Mouse (Mus musculus) thymus, adult 2 months (tissue): Measurements from ENCODE around the gene Zic5. TPM values are rescaled to one million over a fixed set of nuclear protein-coding genes. Genes with fewer than 3 reads are reported as not detected.

Experiments used
- DNase-seq: peaks from one replicate; pipeline ENCODE4 v3.0.0; 2021
- H3K27ac ChIP-seq: fragments of 200-500 bp; 2 replicates; pipeline ENCODE4 v1.5.1; 2012; ENCODE audit warnings: low read length, control low read depth; ENCODE audit not compliant: control insufficient read depth, insufficient read depth
- H3K27me3 ChIP-seq: fragments of 200-500 bp; 2 replicates; pipeline ENCODE4 v1.6.1; 2012; ENCODE audit warnings: mild to moderate bottlenecking, low read length, moderate library complexity, mixed read lengths; ENCODE audit not compliant: control insufficient read depth, insufficient read depth
- H3K36me3 ChIP-seq: fragments of 200-500 bp; 2 replicates; pipeline ENCODE4 v1.6.1; 2012; ENCODE audit warnings: mild to moderate bottlenecking, low read length, moderate library complexity; ENCODE audit not compliant: control insufficient read depth, insufficient read depth
- H3K4me1 ChIP-seq: fragments of 200-500 bp; replicated peaks from 2 replicates; pipeline ENCODE4 v1.6.1; 2012; ENCODE audit warnings: low read length; ENCODE audit not compliant: control insufficient read depth, insufficient read depth
- H3K4me3 ChIP-seq: fragments of 200-500 bp; 2 replicates; pipeline ENCODE4 v1.5.1; 2012; ENCODE audit warnings: mild to moderate bottlenecking, low read length, control low read depth, moderate library complexity; ENCODE audit not compliant: control insufficient read depth, insufficient read depth
- CTCF ChIP-seq: fragments of 200-500 bp; IDR thresholded peaks from 2 replicates; pipeline ENCODE4 v1.5.1; 2012; ENCODE audit warnings: mild to moderate bottlenecking, control low read depth, low read length, moderate library complexity, borderline replicate concordance; ENCODE audit not compliant: control insufficient read depth, poor library complexity, insufficient read depth; ENCODE audit errors: extremely low read depth
- POLR2A ChIP-seq: fragments of 200-500 bp; IDR thresholded peaks from 2 replicates; pipeline ENCODE4 v1.6.1; 2012; ENCODE audit warnings: mild to moderate bottlenecking, low read length, control low read depth, moderate library complexity; ENCODE audit not compliant: control insufficient read depth, poor library complexity, insufficient read depth; ENCODE audit errors: extremely low read depth
- WGBS: fragments of 180-500 bp; shearing (Covaris S2); methylation state at CpG from one replicate; pipeline ENCODE4 v1.1.7; 2018; 5-methylcytosine and 5-hydroxymethylcytosine counted together
- polyA plus RNA-seq: library from polyadenylated mRNA; depleted of rRNA; stranded (reverse); fragments of >200 nt; gene quantifications from 2 replicates; pipeline ENCODE4 v1.2.3, GENCODE M21; 2012

Gene Zic5
- polyA plus RNA-seq, 1 experiment: not detected

DNA sequence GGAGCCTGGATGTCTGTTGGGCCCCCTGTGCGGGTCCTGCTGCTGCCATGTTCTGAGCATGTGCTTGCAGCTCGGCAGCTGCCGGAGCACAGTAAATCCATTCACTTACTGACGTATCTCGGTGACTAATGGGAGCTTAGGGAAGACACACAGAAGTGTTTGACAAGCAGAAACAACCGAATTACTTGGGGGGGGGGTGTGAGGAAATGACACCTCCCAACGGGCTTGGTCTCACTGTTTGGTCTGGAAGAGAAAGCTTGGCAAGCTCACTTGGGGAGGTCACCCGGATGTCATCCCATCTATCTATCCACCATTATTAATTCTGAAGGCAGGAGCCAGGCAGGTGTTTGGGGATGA, 38.3 kb downstream of the Zic5 start:
- no peak for TF ChIP-seq CTCF
- no peak for DNase-seq
- Histone ChIP-seq H3K27ac (no peak overlapping the region), H3K4me3 (no peak overlapping the region), H3K36me3 (no peaks in the 10 kb centered on the region), H3K4me1 (no peaks in the 10 kb centered on the region), H3K27me3 (no peaks in the 10 kb centered on the region)
- WGBS: 92% methylated on average over 8 of the region's 8 CpGs

DNA sequence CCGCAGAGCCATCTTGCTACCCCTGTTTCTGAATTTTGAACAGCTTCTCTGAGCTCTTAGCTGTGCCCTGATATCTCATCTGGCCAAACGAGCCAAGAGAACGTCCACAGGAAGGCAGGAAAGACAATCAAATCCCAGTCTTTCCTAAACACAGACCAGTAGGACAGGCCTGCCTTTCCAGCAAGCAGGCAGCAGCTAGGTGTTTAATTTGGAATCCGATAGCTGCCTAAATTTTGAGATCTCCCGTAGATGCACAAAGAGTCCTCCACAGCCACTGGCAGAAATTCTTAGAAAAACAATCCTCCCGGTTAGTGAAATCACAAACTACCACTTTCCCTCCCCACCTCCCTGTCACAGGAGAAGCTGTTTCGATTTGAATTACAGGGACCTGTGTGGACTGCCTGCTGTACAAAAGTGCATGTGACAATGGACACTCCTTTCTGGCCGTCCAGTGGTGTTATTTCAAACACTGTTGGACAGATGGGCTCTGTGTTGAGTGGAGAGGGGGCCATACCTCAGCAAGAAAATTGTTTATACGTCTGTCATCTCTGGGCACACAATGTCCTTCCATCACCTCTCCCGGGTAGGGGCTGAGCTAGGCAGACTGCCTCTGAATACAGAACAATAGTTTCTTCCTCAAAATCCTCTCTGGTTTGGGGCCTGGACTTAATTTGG, 38.8 kb downstream of the Zic5 start:
- H3K4me1 ChIP-seq: no peaks in the 10 kb centered on the region
- no peaks in the 10 kb centered on the region for H3K27me3 ChIP-seq
- no peak overlapping the region for H3K4me3 ChIP-seq
- DNase-seq: no peak
- 84% methylated on average over 10 of the region's 10 CpGs for WGBS
- no peaks in the 10 kb centered on the region for H3K36me3 ChIP-seq
- H3K27ac ChIP-seq: no peak overlapping the region
- TF ChIP-seq CTCF (no peak), POLR2A (no peak)

DNA sequence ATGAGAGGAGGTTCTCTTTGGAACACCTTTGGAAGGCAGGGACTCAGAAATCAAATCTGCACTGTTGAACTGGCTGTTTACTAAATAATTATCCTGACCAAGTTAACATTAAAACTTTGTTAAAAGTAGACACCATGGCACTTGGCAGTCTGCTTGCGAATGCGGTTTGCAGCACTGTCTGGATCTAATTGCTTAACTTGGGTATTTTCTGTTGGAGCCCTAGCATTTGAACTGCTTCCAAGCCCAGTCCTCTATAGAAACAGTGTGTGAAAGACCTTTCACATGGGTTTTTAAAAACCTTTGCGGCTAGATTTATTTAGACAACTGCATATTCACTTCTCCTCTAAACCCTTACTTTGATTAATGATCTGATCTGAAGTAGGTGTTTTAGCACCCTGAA, 41.0 kb downstream of the Zic5 start:
- 92% methylated on average over 3 of the region's 3 CpGs for WGBS
- H3K27ac ChIP-seq: no peak overlapping the region
- no peak overlapping the region for H3K4me3 ChIP-seq
- no peaks in the 10 kb centered on the region for H3K27me3 ChIP-seq
- no peak for DNase-seq
- no peaks in the 10 kb centered on the region for H3K4me1 ChIP-seq
- H3K36me3 ChIP-seq: no peaks in the 10 kb centered on the region
- no peak for TF ChIP-seq CTCF
- no peak for TF ChIP-seq POLR2A

DNA sequence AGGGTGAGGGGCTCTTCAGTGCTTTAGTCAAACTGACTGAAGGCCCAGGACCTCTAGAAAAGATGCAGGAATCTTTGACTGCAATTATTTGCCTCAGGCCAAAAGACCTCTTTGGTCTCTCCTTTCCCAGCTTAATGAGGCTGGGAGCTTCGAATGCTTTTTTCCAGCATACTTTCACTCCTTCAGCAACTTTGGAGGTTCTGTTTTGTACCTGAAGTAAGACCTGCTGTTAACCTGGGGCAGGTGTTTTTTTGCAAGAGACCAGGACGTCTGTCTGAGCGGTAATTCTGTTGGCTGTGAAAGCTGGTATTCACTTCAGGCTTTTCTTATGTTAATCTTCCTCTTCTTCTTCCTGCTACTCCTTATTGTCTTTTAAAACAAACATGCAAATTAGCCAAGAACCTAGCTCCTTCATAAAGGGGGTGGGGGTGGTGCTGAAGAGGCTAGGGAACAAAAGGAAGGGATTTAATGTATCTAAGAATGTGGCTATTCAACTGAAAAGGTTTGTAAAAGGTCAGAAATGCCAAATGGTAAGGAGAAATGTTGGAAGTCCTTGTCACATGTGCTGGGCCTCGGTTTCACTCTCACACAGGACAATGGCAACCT, 49.2 kb downstream of the Zic5 start:
- no peak for DNase-seq
- 80% methylated on average over 4 of the region's 4 CpGs for WGBS
- no peaks in the 10 kb centered on the region for H3K27me3 ChIP-seq
- H3K4me1 ChIP-seq: no peaks in the 10 kb centered on the region
- no peak for TF ChIP-seq CTCF
- no peak for TF ChIP-seq POLR2A
- H3K27ac ChIP-seq: no peak overlapping the region
- H3K4me3 ChIP-seq: no peak overlapping the region
- no peaks in the 10 kb centered on the region for H3K36me3 ChIP-seq

DNA sequence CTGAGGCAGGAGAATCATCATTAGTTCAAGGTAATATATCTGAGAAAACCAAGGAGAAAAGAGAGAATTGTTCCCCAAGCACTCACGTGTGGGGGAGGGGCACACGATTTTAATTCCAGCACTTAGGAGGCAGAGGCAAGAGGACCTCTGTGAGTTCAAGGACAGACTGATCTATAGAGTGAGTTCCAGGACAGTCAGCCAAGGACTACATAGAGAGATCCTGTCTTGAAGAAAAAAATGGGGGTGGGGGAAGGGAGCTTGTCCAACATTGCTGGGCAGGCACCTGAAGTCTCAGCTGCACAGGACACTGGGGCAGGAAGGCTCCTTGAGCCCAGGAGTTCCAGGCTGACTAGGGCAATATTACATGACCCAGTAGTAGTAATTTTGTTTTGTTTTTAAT, 50.7 kb downstream of the Zic5 start:
- TF ChIP-seq CTCF (no peak), POLR2A (no peak)
- WGBS: 97% methylated on average over 2 of the region's 2 CpGs
- Histone ChIP-seq H3K27ac (no peak overlapping the region), H3K36me3 (no peaks in the 10 kb centered on the region), H3K4me1 (no peaks in the 10 kb centered on the region), H3K27me3 (no peaks in the 10 kb centered on the region), H3K4me3 (no peak overlapping the region)
- DNase-seq: no peak

DNA sequence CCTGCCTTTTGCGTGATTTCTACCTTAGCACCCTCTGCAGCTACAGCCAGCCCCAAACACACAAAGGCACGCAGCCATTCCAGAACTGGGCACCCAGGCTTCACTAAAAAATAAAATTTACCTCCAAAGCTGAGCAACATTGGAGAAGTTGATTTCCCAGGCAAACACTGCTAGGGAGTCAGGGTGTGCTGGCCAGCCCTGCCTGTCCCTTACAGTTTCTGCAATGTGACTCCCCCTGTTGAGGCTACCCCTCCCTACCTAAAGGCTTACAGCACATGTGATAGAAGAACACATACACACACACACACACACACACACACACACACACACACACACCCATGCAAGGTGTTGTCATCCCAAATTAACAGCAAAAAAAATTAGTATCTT, 51.9 kb downstream of the Zic5 start:
- Histone ChIP-seq H3K27me3 (no peaks in the 10 kb centered on the region), H3K36me3 (no peaks in the 10 kb centered on the region), H3K27ac (no peak overlapping the region), H3K4me3 (no peak overlapping the region), H3K4me1 (no peaks in the 10 kb centered on the region)
- WGBS: 90% methylated on average over 2 of the region's 2 CpGs
- TF ChIP-seq CTCF (no peak), POLR2A (no peak)
- no peak for DNase-seq
